Mouse (Mus musculus): ENCODE results near the gene Hebp2. TPM values are rescaled to one million over a fixed set of nuclear protein-coding genes. Genes with fewer than 3 reads are reported as not detected.

The Hebp2 gene
- under 1 TPM in 1 of 2 experiments, not detected in 1; 0.58 TPM for total RNA-seq (2023)

DNA sequence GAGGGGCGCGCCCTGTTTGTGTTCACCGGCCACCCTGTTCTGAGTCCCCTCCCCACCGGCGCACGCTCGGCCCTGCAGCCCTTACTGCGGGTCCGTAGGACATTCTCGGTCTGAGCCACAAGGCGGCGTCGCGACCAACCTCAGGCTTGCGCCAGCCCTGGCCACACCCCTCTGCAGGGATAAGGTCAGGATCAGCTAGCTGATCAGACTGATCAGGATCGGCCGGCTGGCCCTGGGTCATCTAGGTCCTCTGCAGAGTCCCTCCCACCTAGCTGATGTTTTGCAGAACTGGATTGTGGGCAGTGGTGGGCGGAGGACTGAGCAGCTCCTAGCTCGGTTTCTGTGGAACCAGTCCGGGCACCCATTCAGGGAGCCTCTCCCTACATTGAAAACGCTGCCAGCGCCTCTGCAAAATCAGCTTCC lies at the start of gene Hebp2:
Hebp2 (minus strand) TSS at position 264 of the 423 bp plus-strand sequence.

Other genes starting within 250 kb of the Hebp2 start
- 1 to 10 TPM in 1 of 2 experiments, under 1 TPM in 1; 0.76 to 1.5 TPM for gene Nhsl1, start 227.1 kb downstream of the Hebp2 start, total RNA-seq (2023)
- gene Arfgef3, start 197.9 kb upstream of the Hebp2 start, total RNA-seq (2023), result under 1 TPM; 0.06 to 0.10 TPM
- gene Gm4922, start 240.7 kb upstream of the Hebp2 start, total RNA-seq (2023), result not detected

Data from monocyte, adult 59 days (primary cell).